Mouse (Mus musculus): ENCODE results near the gene Ascl3. TPM values are rescaled to one million over a fixed set of nuclear protein-coding genes. Genes with fewer than 3 reads are reported as not detected.

Gene Ascl3
- not detected for total RNA-seq (2021)

DNA sequence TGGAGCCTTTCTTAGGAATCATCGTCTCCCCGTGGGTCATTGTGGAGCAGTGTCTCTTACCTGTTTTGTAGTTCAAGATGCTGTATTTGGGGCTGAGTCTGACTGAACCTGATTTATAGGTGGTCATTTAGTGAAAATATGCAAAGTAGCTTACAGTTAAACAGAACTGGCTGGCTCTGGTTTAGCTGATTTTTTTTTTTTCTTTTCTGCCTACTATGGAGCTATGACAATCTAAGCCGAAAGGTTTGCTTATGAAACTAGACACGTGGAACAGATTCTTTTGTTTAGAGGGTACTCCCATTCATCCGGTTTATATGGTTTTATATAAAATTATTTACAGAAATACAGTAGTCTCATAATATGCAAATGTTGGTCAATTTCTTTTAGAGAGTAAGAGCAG is at the start of gene Ascl3:
Ascl3 (minus strand) TSS at position 101 of the 400 bp plus-strand sequence.
- DNase-seq (ENCODE audit: low spot score), result no peak
- intact Hi-C loops (cut with DNase I), result no loop called here

DNA sequence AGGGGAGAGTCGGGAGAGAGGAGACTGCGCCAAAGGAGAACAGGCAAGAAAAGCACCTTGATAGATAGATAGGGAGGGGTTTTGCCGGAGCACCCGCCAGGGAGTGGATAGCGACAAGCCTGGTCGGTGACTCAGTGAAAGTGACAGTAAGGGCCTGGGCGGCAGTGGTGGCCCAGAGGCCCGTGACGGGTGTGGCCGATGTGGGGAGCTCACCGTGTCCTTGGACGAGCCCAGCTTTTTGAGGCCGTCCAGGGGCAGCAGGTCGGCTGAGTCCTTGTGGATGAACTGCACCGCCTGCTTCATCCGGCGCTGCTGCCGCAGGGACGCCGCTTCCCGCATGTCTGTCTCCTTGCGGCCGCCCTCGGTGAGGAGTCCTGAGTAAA is 49.6 kb upstream of the Ascl3 start:
- no peak for DNase-seq (ENCODE audit: low spot score)
- intact Hi-C loops (cut with DNase I), result no loop called here

DNA sequence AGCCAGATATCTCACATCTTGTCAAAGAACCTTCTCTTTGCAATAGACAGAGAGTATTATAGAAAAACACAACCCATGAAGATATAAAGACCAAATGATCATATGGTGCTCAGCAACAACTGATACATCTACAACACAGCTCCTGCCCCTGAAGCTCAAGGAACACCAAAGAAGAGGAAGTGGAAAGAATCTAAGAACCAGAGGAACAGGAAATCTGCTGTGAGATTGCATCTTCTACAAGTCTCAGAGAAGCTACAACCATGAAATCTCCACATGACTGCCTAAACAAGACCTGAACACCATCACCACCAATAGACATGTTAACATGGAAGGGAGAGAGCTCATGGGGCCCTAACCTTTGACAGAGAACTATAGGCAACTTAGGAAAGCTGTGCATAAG is 40.7 kb upstream of the Ascl3 start:
- intact Hi-C loops (cut with DNase I), result no loop called here
- DNase-seq (ENCODE audit: low spot score), result no peak

DNA sequence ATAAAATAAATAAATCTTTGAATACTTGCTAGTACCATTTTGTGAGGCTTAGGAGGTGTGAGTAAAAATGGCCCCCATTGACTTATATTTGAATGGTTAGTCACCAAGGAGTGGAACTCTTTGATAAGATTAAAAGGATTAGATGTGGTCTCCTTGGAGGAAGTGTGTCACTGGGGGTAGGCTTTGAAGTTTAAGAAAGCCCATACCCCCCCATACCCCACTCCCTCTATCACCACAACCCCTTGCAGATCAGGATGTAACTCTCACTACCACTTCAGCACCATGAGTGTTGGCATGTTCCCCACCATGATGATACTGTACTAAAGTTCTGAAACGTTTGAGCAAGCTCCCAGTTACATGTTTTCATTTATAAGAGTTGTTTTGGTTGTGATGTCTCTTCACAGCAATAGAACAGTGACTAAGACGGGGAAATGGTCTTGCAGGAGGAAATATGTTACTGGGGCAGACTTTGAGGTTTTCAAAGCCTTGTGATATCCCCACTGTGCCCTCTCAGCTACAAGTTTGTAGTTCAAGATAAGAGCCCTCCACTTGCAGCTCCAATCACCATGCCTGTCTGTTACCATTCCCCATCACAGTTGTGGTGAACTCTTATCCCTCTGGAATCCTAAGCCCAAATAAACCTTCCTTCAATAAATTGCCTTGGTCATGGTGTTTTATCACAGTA is 37.3 kb upstream of the Ascl3 start:
- no peak for DNase-seq (ENCODE audit: low spot score)
- intact Hi-C loops (cut with DNase I), result no loop called here

DNA sequence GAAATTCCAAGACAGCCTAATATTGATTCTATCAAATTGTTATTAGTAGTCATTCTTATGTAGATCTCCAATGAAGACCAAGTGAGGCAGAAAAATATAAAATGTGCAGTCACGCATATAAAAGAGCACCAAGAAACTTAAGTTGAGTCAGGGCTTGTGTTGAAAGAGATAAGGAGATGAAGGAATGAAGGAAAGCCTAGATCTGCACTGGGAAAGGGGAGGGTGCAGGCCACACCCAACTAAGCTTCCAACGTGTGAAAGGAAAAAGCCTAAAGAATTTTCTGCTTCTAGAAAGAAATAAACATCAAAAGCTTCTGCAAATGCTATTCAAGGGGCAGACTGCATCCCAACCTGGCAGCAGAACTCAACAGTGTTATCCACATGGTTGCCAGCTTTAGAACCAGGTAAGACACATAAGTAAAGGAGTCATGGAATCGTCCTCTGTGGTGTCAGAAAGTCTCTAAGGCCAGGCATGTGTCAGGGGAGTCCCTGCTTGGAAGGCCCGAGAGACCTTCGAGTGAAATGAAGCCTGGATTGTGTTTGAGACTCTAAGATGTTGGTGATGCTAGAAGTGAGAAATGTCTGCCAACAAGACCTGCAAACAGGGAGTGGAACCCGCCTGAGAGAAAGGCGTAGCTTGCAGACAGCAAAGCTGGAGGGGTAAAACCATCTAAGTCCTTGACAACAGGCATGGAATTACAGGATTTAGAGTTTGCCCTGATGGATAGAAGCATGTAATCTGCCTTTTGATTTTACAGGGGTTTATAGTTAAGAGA is 36.2 kb upstream of the Ascl3 start:
- DNase-seq (ENCODE audit: low spot score), result no peak
- intact Hi-C loops (cut with DNase I), result no loop called here

DNA sequence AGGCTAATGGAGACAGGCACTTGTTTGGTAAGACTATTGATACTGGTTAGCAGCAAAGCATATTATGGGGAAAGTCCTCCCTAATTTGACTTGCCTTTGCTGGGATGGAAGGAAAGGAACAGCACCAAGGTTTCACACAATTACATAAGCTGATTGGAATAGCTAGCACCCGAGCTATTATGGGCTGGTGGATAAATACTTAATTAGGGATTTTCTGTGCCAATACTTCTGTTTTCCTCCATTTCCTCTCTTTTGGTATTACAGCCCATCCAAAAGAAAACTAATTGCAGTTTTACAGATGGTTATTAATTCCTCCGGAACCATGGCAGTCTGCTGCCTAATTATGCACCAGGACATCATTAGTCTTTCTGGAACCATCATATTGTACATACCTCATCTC is 32.5 kb upstream of the Ascl3 start:
- DNase-seq (ENCODE audit: low spot score), result no peak
- intact Hi-C loops (cut with DNase I), result no loop called here

DNA sequence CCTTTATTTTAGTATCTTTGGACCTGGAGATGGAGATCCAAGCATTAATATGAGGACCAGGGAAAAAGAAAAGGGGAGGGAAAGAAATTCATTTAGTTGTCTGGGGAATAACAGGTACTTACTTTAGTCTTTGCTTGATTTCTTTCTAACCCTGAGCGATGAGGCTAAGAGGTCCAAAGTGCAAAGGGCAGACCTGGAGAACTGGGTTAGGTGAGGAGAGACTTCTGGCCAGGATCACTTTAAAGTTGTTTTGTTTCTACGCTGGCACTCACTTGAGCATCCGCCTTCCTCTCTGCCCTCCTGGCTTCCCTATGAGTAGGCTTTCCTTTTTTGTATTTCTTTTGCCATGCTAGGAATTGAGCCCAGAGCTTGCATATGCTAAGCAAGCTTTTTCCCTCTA is 24.8 kb upstream of the Ascl3 start:
- intact Hi-C loops (cut with DNase I), result no loop called here
- no peak for DNase-seq (ENCODE audit: low spot score)

DNA sequence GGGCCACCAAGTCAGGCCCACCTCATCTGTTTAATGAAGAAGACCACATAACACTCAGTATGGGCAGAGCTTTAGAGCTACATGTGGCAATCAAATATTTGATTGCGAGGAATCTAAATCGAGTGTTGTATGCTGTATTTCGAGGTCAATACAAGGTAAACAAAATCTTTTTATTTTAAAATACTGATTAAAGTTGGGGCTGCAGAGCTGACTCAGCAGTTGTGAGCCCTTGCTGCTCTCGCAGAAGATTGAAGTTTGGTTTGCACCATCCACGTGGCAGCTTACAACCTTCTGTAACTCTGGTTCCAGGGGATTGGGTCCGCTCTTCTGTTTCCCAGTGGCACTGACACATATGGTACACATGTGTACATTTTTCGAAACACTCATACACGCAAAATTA is 22.5 kb upstream of the Ascl3 start:
- DNase-seq (ENCODE audit: low spot score), result no peak
- intact Hi-C loops (cut with DNase I), result no loop called here

DNA sequence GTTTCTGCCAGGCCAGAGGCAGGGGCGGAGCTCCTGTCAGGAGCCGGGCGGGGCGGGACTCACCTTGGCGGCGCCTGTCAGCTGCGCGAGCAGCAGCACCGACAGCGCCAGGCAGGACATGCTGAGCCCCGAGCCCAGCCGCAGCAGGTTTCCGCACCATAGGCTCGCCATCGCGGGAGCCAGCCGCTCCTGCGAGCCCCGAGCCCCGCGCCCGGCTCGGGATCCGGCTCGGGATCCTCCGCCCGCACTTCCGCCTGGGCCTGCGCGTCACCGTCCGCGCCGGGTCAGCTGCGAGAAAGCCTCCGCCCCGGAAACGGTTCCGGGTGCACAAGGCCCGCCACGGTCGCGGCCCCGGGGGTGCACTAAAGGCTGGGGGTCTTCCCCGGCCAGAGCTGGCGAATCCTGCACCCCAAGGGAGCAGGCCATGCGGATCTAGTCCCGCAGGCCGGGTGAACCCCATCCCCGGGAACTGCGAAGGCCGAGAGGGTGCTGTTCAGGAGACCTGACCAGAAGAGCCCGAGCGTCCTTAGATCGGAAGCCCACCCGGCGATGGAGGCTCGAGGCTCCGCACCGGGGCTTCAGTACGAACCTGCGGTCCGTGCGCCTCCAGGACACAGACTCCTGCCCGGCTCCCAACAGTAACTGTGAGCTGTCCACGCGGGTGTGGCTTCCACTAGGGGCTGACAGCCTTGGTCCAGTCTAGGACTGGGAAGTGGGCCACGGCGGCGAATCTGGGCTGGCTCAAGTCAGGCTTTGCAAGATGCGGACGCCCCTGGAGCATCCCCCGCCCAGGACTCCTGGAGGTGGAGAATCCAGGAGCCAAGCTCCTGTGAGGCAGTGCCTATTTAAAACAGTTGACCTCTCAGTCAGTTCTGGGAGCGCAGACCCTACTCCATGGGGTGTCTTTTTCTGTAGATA is 20.7 kb upstream of the Ascl3 start, which contains the start of gene Tmem9b:
Tmem9b (minus strand) TSS at position 868 of the 918 bp plus-strand sequence.
- intact Hi-C loops (cut with DNase I), result no loop called here
- peak; percentile 75 for DNase-seq (ENCODE audit: low spot score)

DNA sequence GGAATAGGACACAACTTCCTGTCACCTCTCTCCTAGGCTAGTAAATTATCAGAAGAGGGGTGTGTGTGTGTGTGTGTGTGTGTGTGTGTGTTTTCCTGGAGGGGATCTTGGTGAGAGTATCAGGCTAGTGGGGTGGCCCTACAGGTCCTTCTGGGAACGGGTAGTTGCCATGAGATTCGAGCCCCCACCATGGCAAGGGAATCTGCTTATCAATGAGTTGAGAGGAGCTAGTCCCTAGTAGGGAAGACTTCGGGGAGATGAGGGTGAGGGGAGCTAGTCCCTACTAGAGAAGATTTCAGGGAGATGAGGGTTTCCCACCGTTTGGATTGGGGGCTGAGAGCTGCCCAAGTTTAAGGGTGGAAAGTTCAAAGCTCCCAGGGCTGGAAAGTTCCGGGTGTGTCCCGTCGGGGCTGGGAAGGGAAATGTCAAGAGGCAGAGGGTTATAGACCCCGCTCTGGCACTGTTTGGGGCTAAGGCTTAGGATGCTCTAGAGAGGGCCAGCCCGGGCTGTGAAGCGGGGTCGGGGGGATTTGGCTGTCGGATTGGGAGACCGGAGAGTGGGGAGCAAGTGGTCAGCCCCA is 20.0 kb upstream of the Ascl3 start:
- DNase-seq (ENCODE audit: low spot score), result no peak
- intact Hi-C loops (cut with DNase I), result no loop called here

DNA sequence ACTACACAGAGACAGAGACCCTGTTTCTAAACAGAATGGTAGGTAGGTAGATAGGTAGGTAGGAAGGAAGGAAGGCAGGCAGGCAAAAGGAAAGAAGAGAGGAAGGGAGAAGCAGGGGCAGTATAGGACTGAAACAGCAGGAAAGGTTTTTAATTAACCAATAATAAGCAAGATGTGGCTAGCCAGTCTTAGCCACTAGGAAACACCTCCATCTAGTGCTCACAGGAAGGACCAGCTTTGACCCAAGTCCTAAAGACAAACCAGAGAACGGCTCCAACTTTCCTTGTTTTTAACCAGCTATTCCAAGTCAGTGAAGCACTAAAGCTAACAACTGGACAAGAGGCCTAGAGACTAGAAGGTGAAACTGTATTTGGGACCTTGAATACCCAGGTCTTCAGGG is 16.2 kb upstream of the Ascl3 start:
- intact Hi-C loops (cut with DNase I), result no loop called here

DNA sequence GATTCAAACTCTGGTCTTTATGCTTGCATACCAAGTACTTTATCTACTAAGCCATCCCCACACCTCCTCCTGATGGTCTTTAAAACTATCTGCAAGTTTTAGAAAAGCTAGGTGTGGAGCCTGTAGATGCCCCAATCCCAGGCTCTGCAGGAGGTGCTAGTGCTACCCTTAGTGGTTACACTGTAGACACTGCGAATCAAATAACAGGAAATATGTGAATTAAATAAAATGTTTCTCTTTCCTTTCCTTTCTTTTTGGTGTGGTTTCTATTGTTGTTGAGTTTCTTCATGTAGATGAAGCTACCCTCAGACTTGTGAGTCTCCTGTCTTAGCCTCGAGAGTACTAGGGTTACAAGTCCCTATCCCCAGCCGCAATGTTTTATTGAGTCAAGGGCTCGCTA is 10.2 kb upstream of the Ascl3 start:
- intact Hi-C loops (cut with DNase I), result no loop called here
- DNase-seq (ENCODE audit: low spot score), result no peak

More for the DNA sequence above, 16.2 kb upstream of the Ascl3 start:
- no peak for DNase-seq (ENCODE audit: low spot score)

DNA sequence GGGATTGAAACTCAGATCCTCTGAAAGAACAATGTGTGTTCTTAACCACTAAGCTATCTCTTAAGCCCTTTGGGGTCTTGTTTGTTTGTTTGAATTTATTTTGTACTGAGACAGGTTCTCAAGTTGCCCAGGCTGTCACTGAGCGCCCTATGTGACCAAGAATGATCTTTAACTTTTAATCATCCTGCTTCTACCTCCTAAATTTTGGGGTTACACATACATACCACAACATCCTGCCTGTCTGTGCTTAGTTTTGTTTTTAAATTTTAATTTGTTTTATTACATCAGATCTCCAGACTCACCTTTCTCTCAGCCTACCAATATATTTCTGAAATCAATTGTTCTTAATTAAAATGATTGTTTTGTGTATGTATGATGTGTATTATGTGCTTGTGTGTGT is 9.5 kb upstream of the Ascl3 start:
- intact Hi-C loops (cut with DNase I), result no loop called here
- no peak for DNase-seq (ENCODE audit: low spot score)

DNA sequence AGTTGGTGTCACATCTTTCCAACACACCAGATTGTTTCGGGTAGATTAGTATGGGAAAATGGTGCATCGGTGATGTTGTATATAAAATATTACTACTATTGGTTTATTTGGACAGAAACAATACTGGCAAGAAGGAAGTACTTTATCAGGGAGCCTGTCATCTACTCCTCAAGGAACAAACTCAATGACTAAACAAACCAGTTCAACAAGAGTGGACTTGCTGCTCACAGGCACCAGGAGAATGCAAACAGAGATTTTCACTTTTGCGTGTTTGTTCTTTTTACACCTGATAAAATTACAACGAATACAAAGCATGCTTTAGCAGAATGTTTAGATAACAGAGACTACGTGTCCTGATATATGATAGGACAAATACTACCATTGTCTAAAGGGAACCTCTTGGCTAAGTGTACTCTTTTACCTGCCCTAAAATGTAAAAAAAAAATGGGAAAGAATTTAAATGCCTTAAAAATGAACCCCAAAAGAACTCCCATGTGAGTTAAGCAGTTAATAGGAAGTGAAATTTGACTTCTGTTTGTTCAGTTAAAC is 8.4 kb upstream of the Ascl3 start:
- intact Hi-C loops (cut with DNase I), result no loop called here
- no peak for DNase-seq (ENCODE audit: low spot score)

DNA sequence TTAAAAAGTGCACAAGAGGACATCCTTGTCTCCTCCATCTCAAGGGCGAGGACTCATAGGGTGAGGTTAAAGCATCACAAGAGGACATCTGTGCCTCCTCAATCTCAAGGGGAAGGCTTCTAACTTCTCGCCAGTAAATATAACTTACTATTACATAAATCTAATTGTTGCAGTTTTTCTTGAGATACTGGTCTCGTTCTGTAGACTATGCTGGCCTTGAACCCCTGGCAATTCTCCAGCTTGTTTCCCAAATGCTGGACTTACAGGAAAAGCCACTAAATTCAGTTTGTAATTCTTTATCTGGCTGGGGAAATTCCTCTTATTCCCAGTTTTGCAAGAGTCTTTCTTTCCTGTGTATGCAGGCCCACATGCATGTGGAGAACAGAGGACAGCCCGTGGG is 3.3 kb upstream of the Ascl3 start:
- DNase-seq (ENCODE audit: low spot score), result no peak
- intact Hi-C loops (cut with DNase I), result no loop called here

DNA sequence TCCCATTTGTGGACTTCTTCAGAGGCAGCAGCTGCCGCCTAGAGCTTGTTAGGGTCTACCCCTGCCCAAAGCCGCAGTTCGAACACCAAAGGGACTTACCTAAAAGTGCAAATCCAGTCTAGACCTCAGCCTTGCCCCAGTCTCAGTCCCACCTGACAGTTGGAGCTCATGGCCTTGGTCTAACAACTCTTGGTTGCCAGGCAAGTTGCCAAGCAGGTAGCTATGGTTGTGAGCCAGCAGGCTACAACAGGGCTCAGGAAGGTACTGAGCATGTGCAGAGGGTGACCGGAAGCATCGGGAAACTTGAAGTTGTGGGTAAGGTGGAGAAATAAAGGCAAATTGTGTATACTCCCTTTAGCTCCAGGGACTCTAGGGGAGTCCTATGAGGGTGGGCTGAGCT is 7.8 kb downstream of the Ascl3 start, which contains the start of gene BC051019:
BC051019 (minus strand) TSS at position 154 of the 400 bp plus-strand sequence.
- no peak for DNase-seq (ENCODE audit: low spot score)
- intact Hi-C loops (cut with DNase I), result no loop called here

DNA sequence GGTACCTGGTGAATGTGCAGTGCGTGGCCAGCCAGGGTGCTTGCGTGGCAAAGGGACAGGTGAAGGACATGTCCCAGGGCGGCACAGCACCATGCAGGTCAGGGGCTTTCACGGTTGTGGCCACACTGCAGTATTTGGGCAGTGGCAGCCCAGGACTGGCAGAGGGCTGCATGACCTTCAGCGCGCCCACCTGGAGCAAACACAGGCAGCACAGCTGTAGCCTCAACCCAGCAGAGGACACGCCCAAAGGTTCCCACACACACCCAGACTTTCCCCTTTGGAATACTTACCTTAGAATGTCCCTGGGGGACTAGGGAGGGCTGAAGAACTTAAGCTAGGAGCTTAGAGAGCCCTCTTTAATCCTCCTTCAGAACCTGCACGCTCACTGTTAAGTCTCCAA is 8.4 kb downstream of the Ascl3 start:
- intact Hi-C loops (cut with DNase I), result no loop called here

DNA sequence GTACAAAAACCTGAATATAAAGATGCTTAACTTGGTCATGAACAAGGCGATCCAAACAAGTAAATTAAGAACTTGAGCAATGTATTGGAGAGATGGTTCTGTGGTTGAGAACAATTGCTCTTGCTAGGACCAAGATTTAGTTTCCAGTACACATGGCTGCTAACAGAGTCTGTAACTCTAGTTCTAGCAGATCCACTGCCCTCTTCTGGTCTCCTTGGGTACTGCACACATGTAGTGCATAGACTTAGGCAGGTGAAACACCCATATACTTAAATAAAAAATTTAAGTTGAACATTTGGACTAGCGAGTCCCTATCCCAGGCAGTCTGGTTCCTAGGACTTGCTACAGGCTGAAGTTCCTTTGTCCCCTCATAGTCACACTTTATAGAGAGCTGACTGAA is 8.9 kb downstream of the Ascl3 start:
- intact Hi-C loops (cut with DNase I), result no loop called here
- DNase-seq (ENCODE audit: low spot score), result no peak

More for the DNA sequence above, 8.4 kb downstream of the Ascl3 start:
- no peak for DNase-seq (ENCODE audit: low spot score)

DNA sequence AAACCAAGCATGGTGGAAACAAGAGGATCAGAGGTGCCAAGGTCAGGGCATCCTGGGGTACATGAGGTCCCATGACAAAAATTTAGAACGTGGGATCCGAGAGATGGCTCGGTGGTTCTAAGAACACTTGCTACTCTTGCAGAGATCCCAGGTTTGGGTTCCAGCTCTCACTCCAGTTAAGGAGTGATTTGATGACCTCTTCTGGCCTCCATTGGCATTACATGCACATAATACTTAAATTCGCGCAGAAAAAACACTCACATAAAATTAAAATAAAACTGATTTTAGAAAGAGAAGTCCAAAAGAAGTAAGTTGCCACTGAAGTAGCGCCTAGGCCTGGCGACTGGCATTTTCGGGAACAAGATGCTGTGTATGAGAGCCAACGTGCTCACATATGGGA is 12.2 kb downstream of the Ascl3 start:
- DNase-seq (ENCODE audit: low spot score), result no peak
- intact Hi-C loops (cut with DNase I), result no loop called here

DNA sequence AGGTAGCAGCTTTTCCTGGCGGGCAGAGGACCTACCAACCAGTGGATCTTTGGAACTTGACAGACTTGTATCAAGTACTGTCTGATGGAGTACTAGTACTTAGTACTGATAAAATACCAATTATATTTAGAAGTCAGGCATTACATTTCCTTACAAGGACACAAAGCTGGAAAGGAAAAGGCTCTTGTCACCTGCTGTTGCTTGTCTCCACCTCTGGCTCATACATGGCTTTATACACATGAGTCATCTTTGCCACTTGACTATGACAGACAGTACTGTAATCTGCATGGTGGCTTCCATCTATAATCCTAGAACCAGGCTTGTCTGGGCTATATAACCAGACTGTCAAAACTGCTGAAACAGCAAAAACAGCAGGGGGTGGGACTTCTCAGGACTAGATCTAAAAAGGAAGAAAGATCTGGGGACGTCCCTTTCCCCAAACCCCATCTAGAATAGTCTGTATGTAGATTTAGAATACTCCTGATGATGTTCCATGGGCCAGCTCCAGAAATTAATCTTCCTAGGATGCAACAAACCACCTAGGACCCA is 18.0 kb downstream of the Ascl3 start:
- DNase-seq (ENCODE audit: low spot score), result no peak
- intact Hi-C loops (cut with DNase I), result no loop called here
